Mouse (Mus musculus) Patski (cell line): ENCODE measurements around the gene Cntf. TPM values are rescaled to one million over a fixed set of nuclear protein-coding genes. Genes with fewer than 3 reads are reported as not detected.

Experiments used
- ATAC-seq: fragments of 100-300 bp; one replicate; pipeline ENCODE4 v1.8.0; 2021
- CTCF ChIA-PET: fragments of 350-600 bp; sonication (Branson Sonifier 250); formaldehyde crosslinking; loops from one replicate; lab custom pipeline; 2022; ENCODE audit warnings: inconsistent platforms; lab: Charles Lee
- POLR2A ChIA-PET: fragments of 350-600 bp; sonication (Branson Sonifier 250); formaldehyde crosslinking; loops from one replicate; lab custom pipeline; 2022; ENCODE audit warnings: antibody characterized with exemption, inconsistent platforms; lab: Charles Lee
- DNase-seq: peaks from one replicate; pipeline ENCODE4 v3.0.0-alpha.2; 2011; ENCODE audit warnings: low read depth, low spot score
- H3K27me3 ChIP-seq: fragments of 371-371 bp; one replicate; pipeline ENCODE4 v1.5.1; 2021
- CTCF ChIP-seq: fragments of 100-300 bp; IDR thresholded peaks from one replicate; pipeline ENCODE4 v1.5.1; 2021
- in situ Hi-C: fragments of 300-500 bp; cut with MboI; formaldehyde crosslinking; loops from 3 replicates; pipeline ENCODE4 v1.11.1; 2018; ENCODE audit warnings: low pct_unique_long_range_greater_than_20kb, mixed read lengths
- polyA plus RNA-seq: library from polyadenylated mRNA; unstranded; gene quantifications from one replicate; pipeline ENCODE4 v1.2.3, GENCODE M21; 2021

The Cntf gene
- polyA plus RNA-seq, 1 experiment from 2014 or later, result 59.9 TPM

DNA sequence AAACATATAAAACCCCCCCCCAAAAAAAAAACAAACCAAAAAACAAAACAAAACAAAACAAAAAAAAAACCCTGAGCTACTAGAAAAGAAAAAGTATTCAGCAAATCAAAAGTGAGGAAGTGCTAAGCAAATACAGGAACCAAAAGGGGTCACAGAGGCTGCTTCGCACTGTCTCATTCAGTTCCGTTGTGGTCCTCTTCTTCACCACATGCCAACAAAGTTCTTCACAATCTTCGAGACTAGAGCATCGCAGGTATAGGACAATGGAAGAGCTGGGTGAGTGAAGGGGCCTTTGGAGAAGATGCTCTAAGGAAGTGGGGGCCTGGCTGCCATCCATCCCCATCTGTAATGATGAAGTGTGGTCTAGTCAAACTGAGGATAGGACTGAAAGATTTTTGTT, 33.0 kb upstream of the Cntf start:
- ChIA-PET CTCF (interaction anchor here (0.9 to 3.8 kb wide), 6 partner anchors 12 to 280 kb away, joined by 3 to 30 read pairs (median 3); no protein-coding TSS in a partner anchor), POLR2A (interaction anchor here (1.2 kb wide), 1 partner anchor 203 kb away, joined by 3 read pairs; no protein-coding TSS in a partner anchor)
- in situ Hi-C loops, result loop anchor here (10.0 to 25.0 kb wide), 2 partner anchors 784 to 1011 kb away; no protein-coding TSS in a partner anchor
- H3K27me3 ChIP-seq, result no peaks in the 10 kb centered on the region
- no peak for DNase-seq
- ATAC-seq, result no peak
- no peak for TF ChIP-seq CTCF

DNA sequence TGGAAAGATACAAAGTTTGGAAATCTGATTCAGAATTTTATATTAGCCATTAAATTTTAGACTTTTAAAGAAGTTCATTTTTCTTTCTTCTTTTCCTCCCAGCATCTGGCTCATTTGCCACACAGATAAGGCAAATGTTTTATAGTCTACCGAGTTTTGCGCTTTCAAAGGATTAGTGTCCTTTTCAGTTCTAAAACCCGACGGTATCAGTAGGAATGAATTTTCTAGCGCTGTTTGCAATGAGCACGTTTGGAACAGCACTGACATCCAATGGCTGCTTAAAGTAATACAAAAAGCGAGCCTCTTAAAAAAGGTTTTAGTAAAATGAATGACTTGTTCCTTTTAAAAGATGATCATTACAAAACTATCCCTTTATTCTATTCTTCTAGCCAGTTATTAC, 31.6 kb upstream of the Cntf start:
- H3K27me3 ChIP-seq, result no peaks in the 10 kb centered on the region
- in situ Hi-C loops, result loop anchor here (10.0 to 25.0 kb wide), 2 partner anchors 782 to 1010 kb away; no protein-coding TSS in a partner anchor
- POLR2A ChIA-PET, result interaction anchor here (1.4 to 2.9 kb wide), 2 partner anchors 201 to 324 kb away, joined by 3 to 32 read pairs; no protein-coding TSS in a partner anchor
- ATAC-seq (no peak), DNase-seq (peak; percentile 17)
- TF ChIP-seq CTCF, result peak; percentile 68
- CTCF ChIA-PET, result interaction anchor here (1.0 to 3.8 kb wide), 3 partner anchors 16 to 207 kb away, joined by 3 to 30 read pairs (median 3); no protein-coding TSS in a partner anchor

DNA sequence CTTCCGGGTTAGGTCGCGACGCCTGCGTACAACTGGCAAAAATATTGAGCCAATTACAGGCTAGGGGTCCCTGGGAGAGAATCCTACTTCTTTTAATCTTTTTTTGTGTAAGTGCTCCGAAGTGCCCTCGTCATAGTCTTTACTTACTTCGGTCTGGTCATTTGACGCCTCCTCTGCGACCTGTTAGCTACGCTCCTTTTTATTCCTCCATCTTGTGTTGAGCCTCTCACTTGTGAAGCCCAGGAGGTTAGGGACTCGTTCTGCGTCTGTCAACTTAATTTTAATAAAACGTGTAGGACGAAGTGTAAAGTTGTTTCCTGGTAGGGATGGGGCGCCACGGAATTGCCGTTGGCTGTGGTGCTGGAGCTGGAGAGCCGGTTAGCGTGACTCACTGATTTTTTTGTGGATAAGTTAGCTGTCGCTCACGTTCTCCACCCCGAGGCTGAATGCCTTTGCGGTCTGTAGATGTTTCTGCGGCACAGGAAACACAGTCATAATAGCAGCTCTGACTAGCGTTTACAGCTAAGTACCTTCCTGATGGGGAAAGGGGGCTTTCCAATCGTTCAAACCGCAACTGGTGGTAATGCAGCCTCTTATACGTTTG, 31.0 kb upstream of the Cntf start:
- peak; percentile 50 for ATAC-seq
- ChIA-PET POLR2A (interaction anchor here (0.7 to 2.9 kb wide), 4 partner anchors 124 to 323 kb away, joined by 3 to 32 read pairs (median 3); no protein-coding TSS in a partner anchor), CTCF (interaction anchor here (0.8 to 3.8 kb wide), 5 partner anchors 15 to 206 kb away, joined by 3 to 30 read pairs (median 3); no protein-coding TSS in a partner anchor)
- no peak for TF ChIP-seq CTCF
- DNase-seq, result peak; percentile 75
- in situ Hi-C loops, result loop anchor here (10.0 to 25.0 kb wide), 2 partner anchors 782 to 1009 kb away; no protein-coding TSS in a partner anchor
- H3K27me3 ChIP-seq, result no peaks in the 10 kb centered on the region

DNA sequence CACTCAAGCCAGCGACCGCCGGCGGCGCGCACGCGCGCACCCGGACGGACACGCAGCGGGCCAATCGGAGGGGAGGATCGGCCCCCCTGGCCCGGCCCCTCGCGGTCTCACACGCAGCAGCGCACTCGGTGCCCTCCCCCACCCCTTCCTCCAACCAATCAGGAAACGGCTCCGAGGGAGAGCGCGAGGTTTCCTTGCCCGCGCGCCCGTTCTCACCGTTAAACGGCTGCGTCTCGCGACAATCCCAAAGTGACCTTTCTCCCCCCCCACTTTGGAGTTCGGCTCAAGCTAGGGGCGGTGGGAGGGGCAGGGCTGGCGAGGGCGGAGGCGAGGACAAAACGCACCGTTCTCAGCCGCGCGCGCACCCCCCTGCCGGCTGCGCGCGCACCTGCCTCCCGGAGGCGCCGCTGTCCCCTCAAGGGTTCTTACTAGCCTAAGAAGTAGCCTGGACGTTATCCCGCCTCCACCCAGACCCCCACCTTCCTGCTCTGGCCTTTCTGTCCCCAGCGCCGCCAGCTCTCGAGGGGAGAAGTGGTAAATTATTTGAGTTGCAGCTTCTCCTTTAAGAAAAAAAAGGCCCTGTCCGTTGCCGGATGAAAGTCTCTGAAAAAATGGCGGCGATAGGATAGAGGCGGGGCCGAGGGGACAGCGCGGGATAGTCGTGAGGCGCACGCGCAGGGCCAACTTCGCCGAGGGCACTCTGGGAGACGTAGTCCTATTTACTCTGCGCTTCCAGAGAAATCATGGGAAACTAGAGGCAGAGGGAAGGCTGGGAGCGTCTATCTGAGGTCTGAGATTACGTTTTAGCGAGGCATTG, 30.3 kb upstream of the Cntf start, which contains the start of the genes Zfp91 and Lpxn:
Zfp91 (minus strand) TSS at position 616 of the 817 bp plus-strand sequence.
Lpxn (plus strand) TSS at position 683 of the 817 bp plus-strand sequence.
- H3K27me3 ChIP-seq, result no peaks in the 10 kb centered on the region
- peak; percentile 81 for ATAC-seq
- no peak for TF ChIP-seq CTCF
- peak; percentile 94 for DNase-seq
- in situ Hi-C loops, result loop anchor here (10.0 to 25.0 kb wide), 2 partner anchors 781 to 1008 kb away; no protein-coding TSS in a partner anchor
- CTCF ChIA-PET, result interaction anchor here (0.8 to 1.1 kb wide), 4 partner anchors 14 to 200 kb away, joined by 3 to 5 read pairs (median 3); no protein-coding TSS in a partner anchor
- POLR2A ChIA-PET, result interaction anchor here (0.7 to 2.9 kb wide), 6 partner anchors 9 to 323 kb away, joined by 3 to 32 read pairs (median 3); no protein-coding TSS in a partner anchor

DNA sequence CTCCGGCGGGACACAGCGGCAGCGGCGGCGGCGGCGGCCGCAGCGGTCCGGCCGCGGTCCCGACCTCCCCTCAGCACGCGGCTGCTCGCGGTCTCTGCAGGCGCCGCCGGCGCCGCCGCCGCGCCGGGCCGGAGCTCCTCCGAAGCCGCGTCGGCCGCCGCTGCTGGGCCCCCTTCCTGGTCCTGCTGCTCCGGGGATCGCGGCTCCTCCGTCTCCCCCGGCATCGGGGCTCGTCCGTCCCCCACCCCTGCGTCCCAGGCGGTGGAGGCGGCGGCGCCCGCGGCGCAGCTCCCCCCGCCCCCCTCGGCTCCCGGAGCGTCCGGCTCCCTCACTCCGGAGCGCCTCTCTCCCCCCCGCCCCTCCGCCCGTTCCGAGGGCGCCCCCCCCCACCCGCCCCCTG, 29.7 kb upstream of the Cntf start:
- in situ Hi-C loops, result loop anchor here (10.0 to 25.0 kb wide), 2 partner anchors 780 to 1008 kb away; no protein-coding TSS in a partner anchor
- DNase-seq (no peak), ATAC-seq (peak; percentile 5)
- no peak for TF ChIP-seq CTCF
- POLR2A ChIA-PET, result interaction anchor here (1.0 to 2.9 kb wide), 3 partner anchors 8 to 199 kb away, joined by 3 to 32 read pairs (median 3); no protein-coding TSS in a partner anchor
- CTCF ChIA-PET, result interaction anchor here (1.0 kb wide), 2 partner anchors 196 to 200 kb away, joined by 3 to 5 read pairs; no protein-coding TSS in a partner anchor
- H3K27me3 ChIP-seq, result no peaks in the 10 kb centered on the region

DNA sequence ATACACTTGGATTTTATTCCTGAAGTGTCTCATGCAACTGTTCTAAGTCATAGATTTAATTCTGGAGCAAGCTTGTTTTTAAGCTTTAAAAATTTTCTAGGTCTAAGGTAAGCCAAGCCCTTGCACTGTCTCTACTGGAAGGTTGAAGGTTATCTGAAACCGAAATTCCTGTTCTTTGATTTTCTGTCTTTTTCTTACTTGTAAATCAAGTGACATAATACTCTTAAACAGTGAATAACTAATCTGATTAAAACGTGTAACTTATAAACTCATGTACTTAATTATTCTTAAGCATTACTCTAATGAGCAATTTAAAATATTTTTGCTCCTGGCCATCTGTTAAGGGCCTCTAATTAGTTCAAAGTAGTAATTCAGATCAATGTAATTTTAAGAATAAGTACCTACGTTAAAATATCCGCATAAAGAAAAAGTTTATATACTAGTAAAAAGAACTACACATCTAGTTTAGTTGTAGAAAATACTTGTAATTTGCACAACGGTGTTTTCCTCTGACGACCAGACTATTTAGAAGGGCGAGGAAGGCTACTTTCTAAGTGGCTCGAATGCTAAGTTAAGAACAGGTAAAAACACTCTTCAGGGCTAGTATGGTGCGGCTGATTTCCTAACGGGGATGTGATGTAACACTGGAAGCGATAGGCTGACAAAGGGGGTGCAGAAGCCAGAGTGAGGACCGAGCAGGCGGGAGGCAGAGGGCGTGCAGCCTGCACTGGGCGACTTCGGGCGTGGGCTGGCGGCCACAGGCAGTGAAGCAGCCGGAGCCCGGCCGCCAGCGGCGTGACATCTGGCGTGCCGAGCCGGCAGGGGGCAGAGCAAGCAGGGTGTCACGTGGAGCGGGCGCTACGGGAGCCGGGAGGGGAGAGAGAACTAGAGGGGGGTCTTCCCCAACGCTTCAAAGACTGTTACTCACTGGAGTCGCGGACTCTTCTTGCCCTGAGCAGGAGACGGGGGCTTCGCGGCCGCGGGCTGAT, 28.9 kb upstream of the Cntf start:
- TF ChIP-seq CTCF, result peak; percentile 99
- in situ Hi-C loops, result loop anchor here (5.0 to 25.0 kb wide), 3 partner anchors 317 to 1007 kb away; no protein-coding TSS in a partner anchor
- ChIA-PET CTCF (interaction anchor here (0.9 to 1.1 kb wide), 3 partner anchors 29 to 197 kb away, joined by 4 to 5 read pairs (median 4); partner anchors contain the start of gene Cntf), POLR2A (interaction anchor here (1.0 to 2.9 kb wide), 5 partner anchors 7 to 293 kb away, joined by 3 to 32 read pairs (median 3); partner anchors contain the start of gene Dtx4)
- DNase-seq, result peak; percentile 63
- peak; percentile 71 for ATAC-seq
- H3K27me3 ChIP-seq, result no peaks in the 10 kb centered on the region

DNA sequence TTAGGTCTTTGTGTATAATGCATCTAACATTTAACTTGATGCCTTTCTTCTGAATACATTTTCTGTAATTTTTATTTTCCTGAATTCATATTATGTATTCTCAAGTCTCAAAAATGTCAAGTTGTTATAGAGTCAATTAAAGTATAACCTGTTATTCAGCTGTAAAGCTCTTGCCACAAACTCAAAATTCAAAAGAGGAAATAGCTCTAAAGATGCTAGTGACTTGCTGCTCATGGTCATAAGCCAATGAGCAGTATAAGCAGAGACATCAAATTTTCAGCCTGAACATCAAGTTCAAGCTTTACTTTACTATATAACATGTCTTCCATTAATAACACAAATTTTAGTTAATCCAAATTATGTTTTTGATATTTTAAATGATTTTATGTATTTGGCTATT, 26.9 kb upstream of the Cntf start:
- no peak for TF ChIP-seq CTCF
- no peaks in the 10 kb centered on the region for H3K27me3 ChIP-seq
- ATAC-seq (no peak), DNase-seq (no peak)
- in situ Hi-C loops, result loop anchor here (5.0 to 25.0 kb wide), 3 partner anchors 315 to 1005 kb away; no protein-coding TSS in a partner anchor
- POLR2A ChIA-PET, result interaction anchor here (1.7 kb wide), 1 partner anchor 197 kb away, joined by 4 read pairs; no protein-coding TSS in a partner anchor
- CTCF ChIA-PET, result interaction anchor here (0.6 to 1.7 kb wide), 3 partner anchors 110 to 274 kb away, joined by 3 to 5 read pairs (median 3); no protein-coding TSS in a partner anchor

DNA sequence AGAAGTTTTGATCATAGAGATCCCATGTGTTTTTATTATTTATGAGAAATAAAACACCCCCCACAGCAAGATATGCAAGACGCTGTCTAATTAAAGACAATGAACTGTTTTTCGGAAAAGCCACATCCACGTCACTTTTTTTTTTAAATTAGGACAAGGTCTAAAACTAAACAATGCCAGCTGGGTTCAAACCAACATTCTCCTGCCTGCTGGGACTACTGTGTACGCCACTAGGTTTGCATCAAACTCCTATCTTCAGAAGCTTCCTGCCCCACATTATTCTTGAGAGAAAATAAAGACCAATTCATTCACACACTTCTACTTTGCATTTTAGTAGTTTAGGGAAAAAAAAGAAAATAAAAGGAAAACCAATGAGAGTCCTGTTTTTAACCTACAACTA, 22.3 kb upstream of the Cntf start:
- ATAC-seq (no peak), DNase-seq (no peak)
- in situ Hi-C loops, result loop anchor here (25.0 kb wide), 1 partner anchor 1000 kb away; no protein-coding TSS in a partner anchor
- ChIA-PET CTCF (interaction anchor here (1.0 kb wide), 1 partner anchor 192 kb away, joined by 3 read pairs; no protein-coding TSS in a partner anchor), POLR2A (no interaction called here)
- H3K27me3 ChIP-seq, result no peaks in the 10 kb centered on the region
- TF ChIP-seq CTCF, result no peak
